Mouse (Mus musculus) heart, embryonic 13.5 days (tissue): Measurements from ENCODE around the gene Adamts16. TPM values are rescaled to one million over a fixed set of nuclear protein-coding genes. Genes with fewer than 3 reads are reported as not detected.
A peak's percentile ranks its signal among the peaks of the same experiment; 100 is the strongest.

Experiments
- ATAC-seq: fragments of 200-750 bp; cut with Nextera tagmentation; 2 replicates; pipeline ENCODE4 v1.8.0; 2017; ENCODE audit warnings: moderate TSS enrichment; ENCODE audit not compliant: insufficient number of reproducible peaks, low FRiP score, low TSS enrichment; ENCODE audit errors: extremely low read depth
- H3K27ac ChIP-seq: fragments of 300-500 bp; sonication (generic); replicated peaks from 2 replicates; pipeline ENCODE4 v1.5.1; 2015; ENCODE audit warnings: moderate library complexity, mild to moderate bottlenecking, inconsistent platforms
- H3K27me3 ChIP-seq: fragments of 300-500 bp; sonication (generic); replicated peaks from 2 replicates; pipeline ENCODE4 v1.6.1; 2015; ENCODE audit warnings: mild to moderate bottlenecking, inconsistent platforms
- H3K36me3 ChIP-seq: fragments of 300-500 bp; sonication (generic); 2 replicates; pipeline ENCODE4 v1.6.1; 2015; ENCODE audit warnings: mild to moderate bottlenecking, inconsistent platforms
- H3K4me1 ChIP-seq: fragments of 300-500 bp; sonication (generic); 2 replicates; pipeline ENCODE4 v1.6.1; 2015; ENCODE audit warnings: inconsistent platforms
- H3K4me2 ChIP-seq: fragments of 300-500 bp; sonication (generic); 2 replicates; pipeline ENCODE4 v1.6.1; 2015; ENCODE audit warnings: inconsistent platforms, mild to moderate bottlenecking, moderate library complexity
- H3K4me3 ChIP-seq: fragments of 300-500 bp; sonication (generic); 2 replicates; pipeline ENCODE4 v1.5.1; 2015; ENCODE audit warnings: moderate library complexity, mild to moderate bottlenecking, inconsistent platforms
- H3K9ac ChIP-seq: fragments of 300-500 bp; sonication (generic); 2 replicates; pipeline ENCODE4 v1.6.1; 2015; ENCODE audit warnings: inconsistent platforms, mild to moderate bottlenecking, moderate library complexity
- H3K9me3 ChIP-seq: fragments of 300-500 bp; sonication (generic); 2 replicates; pipeline ENCODE4 v1.6.1; 2016; ENCODE audit warnings: inconsistent platforms
- WGBS: fragments of 180-500 bp; shearing (Covaris S2); methylation state at CpG from one replicate; pipeline ENCODE4 v1.1.7; 2015; ENCODE audit warnings: mixed read lengths; 5-methylcytosine and 5-hydroxymethylcytosine counted together
- polyA plus RNA-seq: library from polyadenylated mRNA; unstranded; fragments of >200 nt; fragmentation: Nextera tagmentation; extraction: Ambion mirVana; gene quantifications from 2 replicates; pipeline ENCODE4 v1.2.1, GENCODE M21; 2015

Gene Adamts16
- polyA plus RNA-seq, 1 experiment from 2014 or later, result 0.12 TPM

GRCm38 (mm10) chr13:70760186-70760585 lies 81.4 kb downstream of the Adamts16 start:
- Histone ChIP-seq H3K36me3 (no peaks in the 10 kb centered on the region), H3K4me2 (no peak overlapping the region), H3K27me3 (peaks cover 10% of the 10 kb centered on the region; the same call in 1 of the 2 replicates), H3K27ac (no peak overlapping the region), H3K9me3 (no peaks in the 10 kb centered on the region), H3K4me1 (no peaks in the 10 kb centered on the region), H3K4me3 (no peak overlapping the region), H3K9ac (no peak overlapping the region)
- ATAC-seq, result no peak
- WGBS, result 96% methylated on average over 9 of the region's 9 CpGs

- Histone ChIP-seq H3K4me1 (peaks cover under 1% of the 10 kb centered on the region; the same call in 1 of the 2 replicates), H3K36me3 (no peaks in the 10 kb centered on the region), H3K27ac (no peak overlapping the region), H3K9ac (no peak overlapping the region), H3K4me3 (no peak overlapping the region), H3K9me3 (no peaks in the 10 kb centered on the region), H3K4me2 (no peak overlapping the region), H3K27me3 (peaks cover 53% of the 10 kb centered on the region)
- no peak for ATAC-seq
- WGBS, result 70% methylated on average over 14 of the region's 14 CpGs
These were observed 95.2 kb downstream of the Adamts16 start for GRCm38 (mm10) chr13:70746294-70747008.

- no peaks in the 10 kb centered on the region for H3K36me3 ChIP-seq
- no peak for ATAC-seq
- H3K4me3 ChIP-seq, result no peak overlapping the region
- 77% methylated on average over 5 of the region's 5 CpGs for WGBS
- no peak overlapping the region for H3K9ac ChIP-seq
- no peak overlapping the region for H3K27ac ChIP-seq
- H3K4me2 ChIP-seq, result no peak overlapping the region
- H3K4me1 ChIP-seq, result peaks cover 17% of the 10 kb centered on the region
- no peaks in the 10 kb centered on the region for H3K9me3 ChIP-seq
- H3K27me3 ChIP-seq, result peaks cover 53% of the 10 kb centered on the region
These were observed 97.1 kb downstream of the Adamts16 start for GRCm38 (mm10) chr13:70744416-70745038.

GRCm38 (mm10) chr13:70742693-70743092 lies 98.9 kb downstream of the Adamts16 start:
- Histone ChIP-seq H3K4me3 (no peak overlapping the region), H3K9me3 (no peaks in the 10 kb centered on the region), H3K27ac (no peak overlapping the region), H3K36me3 (no peaks in the 10 kb centered on the region), H3K27me3 (peaks cover 61% of the 10 kb centered on the region), H3K9ac (no peak overlapping the region), H3K4me1 (peaks cover 17% of the 10 kb centered on the region), H3K4me2 (no peak overlapping the region)
- ATAC-seq, result no peak
- 75% methylated on average over 4 of the region's 4 CpGs for WGBS

GRCm38 (mm10) chr13:70740281-70741240 lies 101.0 kb downstream of the Adamts16 start:
- no peak; the same call in 1 of the 2 replicates for ATAC-seq
- H3K9me3 ChIP-seq, result no peaks in the 10 kb centered on the region
- peak overlapping the region; percentile 63 for H3K4me2 ChIP-seq
- peak overlapping the region; percentile 21 for H3K4me3 ChIP-seq
- no peaks in the 10 kb centered on the region for H3K36me3 ChIP-seq
- 16% methylated on average over 17 of the region's 17 CpGs for WGBS
- H3K4me1 ChIP-seq, result peaks cover 30% of the 10 kb centered on the region
- H3K9ac ChIP-seq, result 0 out of 2 replicates have a peak overlapping the region, but pooled peaks have one; percentile 16
- H3K27ac ChIP-seq, result peak overlapping the region; percentile 41
- H3K27me3 ChIP-seq, result peaks cover 52% of the 10 kb centered on the region

GRCm38 (mm10) chr13:70738781-70739180 lies 102.8 kb downstream of the Adamts16 start:
- no peak for ATAC-seq
- H3K36me3 ChIP-seq, result no peaks in the 10 kb centered on the region
- WGBS, result 89% methylated on average over 9 of the region's 9 CpGs
- H3K4me2 ChIP-seq, result no peak overlapping the region
- peaks cover 30% of the 10 kb centered on the region for H3K4me1 ChIP-seq
- no peak overlapping the region for H3K9ac ChIP-seq
- no peak overlapping the region for H3K4me3 ChIP-seq
- peaks cover 47% of the 10 kb centered on the region for H3K27me3 ChIP-seq
- H3K27ac ChIP-seq, result no peak overlapping the region
- no peaks in the 10 kb centered on the region for H3K9me3 ChIP-seq

- no peaks in the 10 kb centered on the region for H3K36me3 ChIP-seq
- H3K27ac ChIP-seq, result 0 out of 2 replicates have a peak overlapping the region, but pooled peaks have one; percentile 17
- H3K4me3 ChIP-seq, result no peak overlapping the region
- H3K27me3 ChIP-seq, result peaks cover 28% of the 10 kb centered on the region
- no peak overlapping the region for H3K4me2 ChIP-seq
- no peak overlapping the region for H3K9ac ChIP-seq
- ATAC-seq, result no peak
- H3K4me1 ChIP-seq, result peaks cover 36% of the 10 kb centered on the region
- WGBS, result 36% methylated on average over 4 of the region's 4 CpGs
- no peaks in the 10 kb centered on the region for H3K9me3 ChIP-seq
These were observed 105.2 kb downstream of the Adamts16 start for GRCm38 (mm10) chr13:70736409-70736808.

- Histone ChIP-seq H3K27ac (no peak overlapping the region), H3K9ac (no peak overlapping the region), H3K27me3 (peaks cover 23% of the 10 kb centered on the region), H3K4me2 (no peak overlapping the region), H3K4me3 (no peak overlapping the region), H3K4me1 (peaks cover 26% of the 10 kb centered on the region), H3K9me3 (no peaks in the 10 kb centered on the region), H3K36me3 (no peaks in the 10 kb centered on the region)
- WGBS, result 87% methylated on average over 5 of the region's 5 CpGs
- ATAC-seq, result no peak
These were observed 107.0 kb downstream of the Adamts16 start for GRCm38 (mm10) chr13:70734640-70735039.

GRCm38 (mm10) chr13:70733911-70734310 lies 107.7 kb downstream of the Adamts16 start:
- Histone ChIP-seq H3K9ac (no peak overlapping the region), H3K27ac (no peak overlapping the region), H3K4me2 (no peak overlapping the region), H3K9me3 (no peaks in the 10 kb centered on the region), H3K27me3 (peaks cover 19% of the 10 kb centered on the region), H3K4me3 (no peak overlapping the region), H3K4me1 (peaks cover 26% of the 10 kb centered on the region), H3K36me3 (no peaks in the 10 kb centered on the region)
- no peak for ATAC-seq
- 88% methylated on average over 1 of the region's 1 CpGs for WGBS

- Histone ChIP-seq H3K9me3 (no peaks in the 10 kb centered on the region), H3K27me3 (peaks cover 12% of the 10 kb centered on the region), H3K4me1 (peaks cover 26% of the 10 kb centered on the region), H3K9ac (no peak overlapping the region), H3K27ac (no peak overlapping the region), H3K36me3 (no peaks in the 10 kb centered on the region), H3K4me2 (no peak overlapping the region), H3K4me3 (no peak overlapping the region)
- WGBS, result 16% methylated on average over 2 of the region's 2 CpGs
- ATAC-seq, result no peak
These were observed 108.4 kb downstream of the Adamts16 start for GRCm38 (mm10) chr13:70733206-70733605.

- H3K9ac ChIP-seq, result no peak overlapping the region
- no peaks in the 10 kb centered on the region for H3K9me3 ChIP-seq
- no peak overlapping the region for H3K27ac ChIP-seq
- H3K36me3 ChIP-seq, result no peaks in the 10 kb centered on the region
- peaks cover 26% of the 10 kb centered on the region for H3K4me1 ChIP-seq
- 56% methylated on average over 5 of the region's 5 CpGs for WGBS
- H3K4me3 ChIP-seq, result no peak overlapping the region
- no peak overlapping the region for H3K4me2 ChIP-seq
- H3K27me3 ChIP-seq, result peaks cover 10% of the 10 kb centered on the region; the same call in 1 of the 2 replicates
- no peak for ATAC-seq
These were observed 108.8 kb downstream of the Adamts16 start for GRCm38 (mm10) chr13:70732781-70733180.
